Mouse (Mus musculus): Measurements from ENCODE around the gene Cga.

DNA sequence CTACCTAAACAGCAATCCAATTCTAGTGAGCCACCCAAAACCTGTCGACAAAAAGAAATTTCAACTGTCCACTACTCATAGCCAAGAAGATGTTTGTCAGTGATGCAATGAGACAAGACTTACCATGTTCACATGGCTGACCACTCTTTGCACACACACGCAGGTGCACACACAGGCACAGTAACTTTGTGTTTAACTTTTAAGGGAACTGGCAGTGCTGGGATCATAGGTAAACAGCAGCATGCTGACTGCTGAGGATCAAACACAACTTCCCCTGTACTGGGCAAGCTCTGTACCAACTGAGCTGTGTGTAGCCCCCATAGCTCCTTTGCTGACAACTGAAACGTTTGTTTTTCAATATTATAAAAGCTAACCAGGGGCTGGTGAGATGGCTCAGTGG lies 32.1 kb upstream of the Cga start:
- TF ChIP-seq GATA1 (IDR thresholded peaks at IDR 0.05; ENCODE audit: borderline replicate concordance, low read length) (no peak), FLI1 (IDR thresholded peaks at IDR 0.05; ENCODE audit: low read length) (no peak)
